Mouse (Mus musculus): Measurements from ENCODE around the gene Trappc3.
"Not testable (repeated sequence)": the region's sequence is repeated elsewhere in the genome, so short reads cannot be mapped to it uniquely, and the experiment has no call there.

Gene Trappc3

GRCm38 (mm10) chr4:126262119-126262807, at the start of gene Trappc3:
TSS of gene Trappc3 (plus strand) at chr4:126262325.
- DNase-seq (ENCODE audit: low read depth, low spot score), result peak; percentile 100

- DNase-seq (ENCODE audit: low read depth, low spot score), result no peak
Measured at GRCm38 (mm10) chr4:126217771-126218170, 44.4 kb upstream of the Trappc3 start.

GRCm38 (mm10) chr4:126219540-126219939, 42.6 kb upstream of the Trappc3 start:
- DNase-seq (ENCODE audit: low read depth, low spot score), result not testable (repeated sequence)

GRCm38 (mm10) chr4:126220045-126220444, 42.1 kb upstream of the Trappc3 start:
- no peak for DNase-seq (ENCODE audit: low read depth, low spot score)

- DNase-seq (ENCODE audit: low read depth, low spot score), result no peak
Measured at GRCm38 (mm10) chr4:126222631-126223030, 39.5 kb upstream of the Trappc3 start.

GRCm38 (mm10) chr4:126226640-126227039, 35.5 kb upstream of the Trappc3 start:
- no peak for DNase-seq (ENCODE audit: low read depth, low spot score)

- peak; percentile 90 for DNase-seq (ENCODE audit: low read depth, low spot score)
Measured at GRCm38 (mm10) chr4:126227077-126227761, 34.9 kb upstream of the Trappc3 start.

- no peak for DNase-seq (ENCODE audit: low read depth, low spot score)
Measured at GRCm38 (mm10) chr4:126228144-126228543, 34.0 kb upstream of the Trappc3 start.

GRCm38 (mm10) chr4:126229900-126230299, 32.2 kb upstream of the Trappc3 start:
- DNase-seq (ENCODE audit: low read depth, low spot score), result no peak

GRCm38 (mm10) chr4:126233676-126234308, 28.3 kb upstream of the Trappc3 start:
- DNase-seq (ENCODE audit: low read depth, low spot score), result no peak

- DNase-seq (ENCODE audit: low read depth, low spot score), result no peak
Measured at GRCm38 (mm10) chr4:126234496-126235175, 27.5 kb upstream of the Trappc3 start.

GRCm38 (mm10) chr4:126235191-126235590, 26.9 kb upstream of the Trappc3 start:
- no peak for DNase-seq (ENCODE audit: low read depth, low spot score)

- no peak for DNase-seq (ENCODE audit: low read depth, low spot score)
Measured at GRCm38 (mm10) chr4:126236467-126237280, 25.5 kb upstream of the Trappc3 start.

- DNase-seq (ENCODE audit: low read depth, low spot score), result peak; percentile 89
Measured at GRCm38 (mm10) chr4:126237721-126238242, 24.3 kb upstream of the Trappc3 start.

- DNase-seq (ENCODE audit: low read depth, low spot score), result peak; percentile 67
Measured at GRCm38 (mm10) chr4:126239862-126240475, 22.2 kb upstream of the Trappc3 start.

- no peak for DNase-seq (ENCODE audit: low read depth, low spot score)
Measured at GRCm38 (mm10) chr4:126241956-126242355, 20.2 kb upstream of the Trappc3 start.

- DNase-seq (ENCODE audit: low read depth, low spot score), result peak; percentile 75
Measured at GRCm38 (mm10) chr4:126242510-126242909, 19.6 kb upstream of the Trappc3 start.

- peak; percentile 90 for DNase-seq (ENCODE audit: low read depth, low spot score)
Measured at GRCm38 (mm10) chr4:126246202-126246889, 15.8 kb upstream of the Trappc3 start.

GRCm38 (mm10) chr4:126248261-126248868, 13.8 kb upstream of the Trappc3 start:
- DNase-seq (ENCODE audit: low read depth, low spot score), result peak; percentile 90
